Mouse (Mus musculus) brown adipose tissue, adult 24 weeks (tissue): ENCODE data around the gene Akap6. TPM values are rescaled to one million over a fixed set of nuclear protein-coding genes. Genes with fewer than 3 reads are reported as not detected.

Experiments used
- H3K27ac ChIP-seq: fragments of 200-500 bp; replicated peaks from 2 replicates; pipeline ENCODE4 v1.5.1; 2012; ENCODE audit warnings: low read depth, mild to moderate bottlenecking, low read length
- H3K4me1 ChIP-seq: fragments of 200-500 bp; 2 replicates; pipeline ENCODE4 v1.6.1; 2012; ENCODE audit warnings: low read length, mixed read lengths; ENCODE audit not compliant: control insufficient read depth, insufficient read depth, insufficient read length
- H3K4me3 ChIP-seq: fragments of 200-500 bp; 2 replicates; pipeline ENCODE4 v1.5.1; 2012; ENCODE audit warnings: low read depth, mild to moderate bottlenecking, low read length, moderate library complexity; ENCODE audit not compliant: insufficient read depth
- polyA plus RNA-seq: library from polyadenylated mRNA; stranded (reverse); fragments of >200 nt; gene quantifications from 2 replicates; pipeline ENCODE4 v1.2.4, GENCODE M21; 2012; ENCODE audit not compliant: missing spikeins, insufficient read depth, insufficient read length

The Akap6 gene
- polyA plus RNA-seq, 1 experiment = 0.48 TPM

DNA sequence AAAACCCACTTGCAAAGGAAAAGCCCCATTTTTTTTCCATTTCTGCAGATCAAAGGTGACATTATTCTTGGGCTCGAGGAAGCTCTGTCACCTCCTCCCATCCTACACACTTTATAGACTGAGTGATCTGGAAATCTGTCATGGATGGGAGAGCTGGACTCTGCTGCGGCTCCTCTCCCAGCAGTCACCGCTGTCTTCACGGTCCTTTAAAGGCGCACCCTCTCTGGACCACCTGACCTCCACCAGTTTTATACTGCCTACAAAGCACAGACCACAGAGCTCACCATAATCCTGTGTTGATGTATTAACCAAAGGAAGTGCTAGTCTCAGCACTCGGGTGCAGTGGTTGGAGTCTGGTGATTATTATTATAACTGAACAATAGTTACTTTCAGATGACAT is 330.7 kb downstream of the Akap6 start:
- H3K27ac ChIP-seq = no peak overlapping the region
- H3K4me3 ChIP-seq = no peak overlapping the region
- H3K4me1 ChIP-seq = peaks cover 3% of the 10 kb centered on the region; the same call in 1 of the 2 replicates

DNA sequence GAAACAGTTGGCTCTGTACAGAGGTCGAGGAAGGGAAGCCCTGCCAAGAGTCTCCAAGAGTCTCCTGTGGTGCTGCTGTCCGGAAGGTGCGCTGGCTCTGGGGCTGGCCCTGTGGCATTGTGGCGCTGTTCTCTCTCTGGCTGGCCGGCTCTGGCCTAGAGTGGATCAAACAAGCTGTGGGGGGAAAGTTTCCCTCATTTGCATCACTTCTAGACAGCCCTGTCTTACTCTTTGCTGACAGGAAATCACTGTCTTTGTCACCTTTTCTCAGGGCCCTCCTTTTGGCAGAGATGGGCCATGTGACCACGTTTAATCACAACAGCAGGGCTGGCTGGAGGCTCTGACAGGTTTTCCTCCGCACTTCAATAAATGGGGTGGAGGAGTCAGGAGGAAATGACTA is 333.6 kb downstream of the Akap6 start:
- Histone ChIP-seq H3K27ac (no peak overlapping the region), H3K4me3 (no peak overlapping the region), H3K4me1 (peaks cover 3% of the 10 kb centered on the region; the same call in 1 of the 2 replicates)

DNA sequence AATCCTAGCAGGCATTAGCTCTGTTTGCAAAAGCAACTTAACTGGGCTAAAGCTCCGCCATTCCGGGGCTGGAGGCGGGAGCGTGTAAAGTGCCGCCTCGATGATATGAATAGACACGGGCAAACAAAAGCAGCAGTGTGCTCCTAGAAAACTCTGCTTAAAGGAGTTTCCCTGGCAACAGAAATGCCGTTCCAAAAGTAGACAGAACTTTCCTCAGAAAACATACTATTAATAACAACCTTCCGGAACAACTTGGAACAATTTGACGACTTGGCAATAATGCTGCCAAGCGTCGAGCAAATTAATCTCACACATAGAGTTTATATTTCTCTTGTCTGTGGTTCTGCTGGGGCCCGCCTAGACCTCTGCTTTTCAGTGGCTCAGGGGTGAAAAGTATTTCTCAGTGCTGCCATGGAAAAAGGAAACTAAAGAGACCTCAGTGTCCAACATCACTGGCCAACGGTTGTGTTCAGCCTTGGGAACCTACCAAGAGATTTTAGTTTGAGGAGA is 334.3 kb downstream of the Akap6 start:
- Histone ChIP-seq H3K27ac (no peak overlapping the region), H3K4me1 (peaks cover 3% of the 10 kb centered on the region; the same call in 1 of the 2 replicates), H3K4me3 (peak overlapping the region; percentile 39)

DNA sequence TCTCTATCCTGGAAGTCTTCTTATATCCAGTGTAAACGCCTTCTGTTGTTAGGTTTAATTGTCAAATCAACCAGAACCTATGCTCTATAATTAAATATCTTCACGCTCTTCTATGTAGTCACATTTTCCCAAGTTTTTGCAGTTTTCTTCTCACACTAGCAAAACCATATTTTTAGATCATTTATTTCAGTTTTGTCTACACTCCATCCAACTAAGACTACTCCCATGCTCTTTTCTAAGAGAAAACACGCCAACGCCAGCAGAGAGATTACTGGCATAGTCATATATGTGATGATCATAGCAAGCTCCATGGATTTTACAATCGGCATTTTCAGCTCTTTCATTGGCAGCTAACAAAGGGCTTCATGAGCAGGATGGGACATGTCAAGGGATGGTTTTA is 341.5 kb downstream of the Akap6 start:
- Histone ChIP-seq H3K4me3 (no peak overlapping the region), H3K4me1 (no peaks in the 10 kb centered on the region)

DNA sequence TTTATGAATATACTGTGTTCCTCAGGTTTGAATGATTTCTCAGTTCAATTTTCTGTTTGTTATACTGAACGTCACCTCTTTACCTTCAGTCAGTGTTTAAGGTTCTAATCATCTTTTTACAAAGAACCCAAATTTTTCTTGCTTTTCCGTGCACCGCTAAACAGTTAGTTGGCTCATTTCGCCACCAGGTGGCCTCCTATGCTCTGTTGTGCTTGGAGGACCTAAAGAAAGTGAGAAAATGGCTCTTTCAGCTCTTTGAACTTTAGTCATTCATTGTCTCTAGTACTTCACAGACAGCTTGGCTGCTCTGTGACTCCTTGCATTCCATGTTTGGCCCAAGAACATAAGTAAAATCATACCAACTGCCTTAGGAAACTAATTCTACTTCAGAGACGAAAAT is 343.6 kb downstream of the Akap6 start:
- H3K4me1 ChIP-seq = no peaks in the 10 kb centered on the region
- no peak overlapping the region for H3K4me3 ChIP-seq
- H3K27ac ChIP-seq = no peak overlapping the region

More for the DNA sequence above, 341.5 kb downstream of the Akap6 start:
- H3K27ac ChIP-seq = no peak overlapping the region

DNA sequence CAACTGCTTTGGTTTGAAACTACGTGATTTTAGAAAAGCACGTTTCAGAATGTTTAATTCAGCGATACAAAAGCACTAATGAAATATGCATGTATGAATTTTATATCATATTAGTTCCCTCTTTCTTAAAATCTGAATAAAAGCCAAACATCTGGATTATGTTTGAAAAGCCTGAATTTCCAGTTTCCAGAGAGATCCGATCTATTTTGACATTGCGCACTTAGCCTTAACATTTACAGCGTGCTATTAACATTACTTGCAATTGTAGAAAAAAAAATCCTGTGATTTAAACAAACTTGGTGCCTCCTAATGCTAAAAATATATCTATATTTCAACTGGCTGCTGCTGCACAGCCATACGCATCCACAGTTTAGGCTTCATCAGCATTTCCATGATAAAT is 358.4 kb downstream of the Akap6 start:
- no peak overlapping the region for H3K4me3 ChIP-seq
- no peaks in the 10 kb centered on the region for H3K4me1 ChIP-seq
- H3K27ac ChIP-seq = no peak overlapping the region

DNA sequence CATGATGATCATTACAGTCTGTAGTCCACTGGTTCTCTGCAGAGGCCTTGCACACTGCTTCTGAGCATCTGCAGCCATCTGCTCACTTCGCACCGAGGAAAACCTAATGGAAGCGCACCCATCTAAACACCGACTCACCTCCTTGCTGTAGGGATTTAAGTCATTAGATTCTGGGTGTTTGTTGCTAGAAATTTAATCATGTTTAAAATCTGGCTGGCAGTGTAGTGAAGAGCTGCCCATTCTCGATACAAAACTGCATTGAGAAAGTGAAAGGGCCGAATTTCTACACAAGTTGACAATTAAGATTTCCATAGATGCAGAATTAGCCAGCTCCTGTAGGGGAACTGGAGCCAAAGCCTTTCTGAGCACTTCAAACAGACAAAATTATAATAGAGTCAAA is 361.7 kb downstream of the Akap6 start:
- Histone ChIP-seq H3K4me1 (no peaks in the 10 kb centered on the region), H3K27ac (no peak overlapping the region), H3K4me3 (no peak overlapping the region)

DNA sequence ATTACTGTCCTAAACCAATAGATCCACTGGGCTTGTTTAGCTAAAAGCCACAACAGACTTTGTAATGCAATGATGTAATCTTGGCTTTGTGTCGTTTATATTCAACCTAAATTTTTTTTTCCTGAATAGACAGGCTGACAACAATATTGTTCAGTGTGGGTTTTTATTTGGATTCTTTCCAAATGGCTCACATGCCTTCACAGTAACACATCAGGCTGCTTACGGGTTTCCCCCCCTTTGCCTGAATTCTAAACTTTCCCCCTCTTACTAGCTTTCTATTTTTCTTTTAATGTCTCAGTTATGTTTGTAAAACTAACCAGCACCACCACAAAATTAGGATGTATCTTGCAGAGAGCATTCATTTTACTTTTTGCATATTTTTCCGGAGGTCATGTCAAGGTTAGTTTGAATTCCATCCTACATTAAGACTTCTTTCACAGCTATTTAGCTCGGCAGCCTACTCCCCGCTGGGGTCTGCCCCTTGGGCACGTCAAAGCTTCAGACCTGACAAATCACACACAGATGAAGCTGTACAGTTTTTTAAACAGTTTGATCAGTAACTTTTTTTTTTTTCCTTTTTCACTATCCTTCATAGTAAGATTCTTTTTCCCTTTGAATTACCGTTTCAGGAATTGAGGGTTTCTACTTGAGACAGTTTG is 362.4 kb downstream of the Akap6 start:
- Histone ChIP-seq H3K27ac (no peak overlapping the region), H3K4me3 (no peak overlapping the region), H3K4me1 (no peaks in the 10 kb centered on the region)

DNA sequence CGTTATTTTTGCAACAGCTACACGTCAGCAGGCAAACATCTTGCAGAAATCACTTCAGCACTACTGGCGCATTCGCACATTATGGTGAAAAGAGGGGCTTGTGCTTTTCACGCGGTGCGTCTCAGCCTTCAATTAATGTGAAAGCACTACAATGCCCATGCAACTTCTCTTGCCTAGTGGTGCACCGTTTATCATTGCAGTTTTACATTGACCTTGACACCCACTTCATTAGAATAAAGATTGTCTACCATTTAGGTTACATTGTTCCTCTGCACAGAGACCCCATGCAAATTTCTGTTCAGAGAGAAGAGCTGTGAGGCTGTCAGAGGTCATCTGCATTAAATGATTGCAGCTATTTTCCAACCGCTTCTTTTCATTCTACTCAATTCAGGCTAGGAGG is 363.8 kb downstream of the Akap6 start:
- Histone ChIP-seq H3K4me3 (no peak overlapping the region), H3K27ac (no peak overlapping the region), H3K4me1 (no peaks in the 10 kb centered on the region)

DNA sequence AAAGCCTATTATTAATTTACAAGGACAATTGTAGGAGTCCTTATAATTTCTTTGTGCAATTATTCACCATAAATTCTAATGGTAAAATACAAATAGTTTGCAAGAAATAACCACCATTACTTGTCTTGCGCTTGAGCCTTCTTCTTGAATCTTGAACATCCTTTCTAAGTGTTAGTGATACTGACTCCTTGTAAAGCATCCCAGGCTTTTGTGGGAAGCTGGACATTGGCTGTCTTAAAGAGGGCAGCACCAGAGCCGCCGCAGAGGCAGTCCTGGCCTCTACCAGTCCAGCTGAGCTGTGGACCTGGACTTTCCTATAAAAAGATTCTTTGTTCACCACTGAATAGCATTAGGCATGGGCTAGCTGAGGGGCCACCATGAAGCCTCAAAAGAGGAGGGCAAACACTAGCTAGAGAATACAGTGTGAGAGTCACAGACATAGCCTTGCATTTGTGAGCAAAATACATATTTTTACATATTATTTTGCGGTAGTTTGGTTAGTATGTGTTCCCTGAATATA is 365.1 kb downstream of the Akap6 start:
- Histone ChIP-seq H3K4me1 (no peaks in the 10 kb centered on the region), H3K27ac (no peak overlapping the region), H3K4me3 (no peak overlapping the region)

DNA sequence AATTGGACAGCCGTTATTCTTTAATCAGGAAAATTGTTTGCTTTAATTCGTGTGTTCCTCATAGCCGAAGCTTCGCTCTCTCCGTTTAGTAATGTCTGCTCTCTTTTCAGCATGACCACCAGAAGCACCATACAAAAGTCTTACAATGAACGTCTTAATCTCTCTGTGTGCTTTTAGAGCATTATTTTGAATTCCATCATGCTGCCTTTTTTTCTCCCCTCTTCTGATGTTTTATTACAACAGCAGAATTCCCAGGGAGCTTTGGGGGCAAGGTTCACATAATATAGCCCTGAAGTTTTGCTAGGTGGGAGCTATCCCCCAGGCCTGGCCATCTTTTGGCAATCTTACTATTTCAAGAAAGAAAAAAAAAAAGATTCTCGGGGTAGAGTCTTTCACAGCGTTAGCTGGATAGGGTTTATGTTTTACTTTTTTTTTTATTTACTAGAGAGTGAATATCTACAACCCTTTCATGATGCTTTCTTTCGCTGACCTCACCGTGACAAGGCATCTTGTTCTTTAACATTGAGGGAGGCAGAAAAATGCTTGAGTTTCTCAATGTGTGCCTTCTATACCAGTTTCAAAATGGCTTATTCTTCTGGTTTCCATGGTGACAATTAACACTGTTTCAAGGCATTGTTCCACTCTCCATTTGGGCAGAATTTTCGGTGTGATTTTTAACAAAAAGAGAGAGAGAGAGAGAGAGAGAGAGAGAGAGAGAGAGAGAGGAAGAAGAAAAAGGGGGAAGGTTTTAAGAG is 366.0 kb downstream of the Akap6 start:
- no peak overlapping the region for H3K27ac ChIP-seq
- H3K4me1 ChIP-seq = no peaks in the 10 kb centered on the region
- no peak overlapping the region for H3K4me3 ChIP-seq

DNA sequence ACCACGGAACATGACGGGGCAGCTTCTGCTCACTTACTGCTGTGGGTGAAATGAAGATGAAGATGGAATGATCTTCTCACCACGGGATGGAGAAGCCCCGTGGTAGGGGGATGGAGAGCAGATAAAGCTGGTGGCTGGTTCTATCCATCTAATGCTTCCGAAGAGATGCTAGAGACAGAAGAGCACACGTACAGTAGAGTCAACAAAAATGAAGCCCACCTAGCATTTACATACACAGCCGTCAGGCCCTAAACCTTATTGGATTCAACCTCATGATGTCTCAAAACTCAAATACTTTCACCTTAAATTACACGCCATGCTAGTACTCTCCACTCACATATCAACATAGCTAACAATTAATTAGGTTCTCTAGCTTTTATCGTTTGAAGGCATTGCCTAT is 367.1 kb downstream of the Akap6 start:
- H3K27ac ChIP-seq = no peak overlapping the region
- no peaks in the 10 kb centered on the region for H3K4me1 ChIP-seq
- H3K4me3 ChIP-seq = no peak overlapping the region

DNA sequence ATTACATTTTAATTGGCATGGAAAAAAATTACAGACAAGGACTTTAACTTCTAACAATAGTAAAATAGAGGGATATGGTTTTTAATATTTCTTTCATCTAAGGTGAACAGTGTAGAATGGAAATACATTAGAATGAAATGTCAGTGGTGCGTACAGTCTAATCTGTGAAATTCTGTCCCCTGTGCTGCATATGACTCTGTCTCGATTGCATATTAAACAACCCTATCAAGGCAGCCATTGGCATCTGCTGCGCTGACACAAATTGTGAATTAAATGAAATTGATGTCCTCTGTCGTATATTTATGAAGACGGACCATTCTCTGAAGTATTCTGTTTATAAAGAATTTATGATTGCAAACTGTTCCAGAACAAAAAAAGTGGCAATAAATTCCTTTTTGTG is 371.7 kb downstream of the Akap6 start:
- Histone ChIP-seq H3K4me3 (no peak overlapping the region), H3K27ac (no peak overlapping the region), H3K4me1 (no peaks in the 10 kb centered on the region)

DNA sequence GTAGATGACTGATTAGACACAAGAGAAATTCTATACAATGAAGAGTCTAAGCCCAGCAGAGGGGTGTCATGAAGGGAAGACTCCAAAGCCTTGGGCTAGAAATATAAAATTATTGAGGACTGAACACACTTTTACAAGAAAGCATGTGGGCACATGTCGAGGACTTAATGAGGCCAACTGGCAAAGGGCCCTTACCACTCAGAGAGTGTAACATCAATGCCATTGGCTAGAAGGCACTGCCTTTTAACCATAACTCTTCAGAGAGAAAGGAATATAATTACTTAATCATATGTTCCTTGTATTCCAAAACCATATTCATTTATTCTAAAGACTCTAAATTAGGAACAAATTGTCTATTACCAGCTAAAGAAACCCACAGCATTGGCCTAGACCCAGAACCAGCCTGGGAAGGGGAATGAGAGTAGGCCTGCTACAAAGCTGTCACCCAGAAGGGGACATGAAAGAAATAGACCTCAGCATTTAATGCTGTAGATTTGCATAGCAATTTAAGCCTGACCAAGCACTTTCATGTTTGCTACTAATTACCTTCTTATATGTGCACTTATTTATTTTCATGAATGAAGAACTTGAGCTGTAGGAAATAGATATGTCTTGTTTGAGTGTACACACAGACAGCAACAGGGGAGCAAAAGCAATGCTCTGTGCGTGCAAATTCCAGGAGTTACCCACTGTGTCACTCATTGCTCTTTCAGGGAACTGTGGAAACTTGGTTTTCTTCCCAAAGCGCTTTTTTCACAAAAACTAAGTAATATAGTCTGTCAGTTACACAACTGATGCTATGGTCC is 377.6 kb downstream of the Akap6 start:
- no peak overlapping the region for H3K4me3 ChIP-seq

DNA sequence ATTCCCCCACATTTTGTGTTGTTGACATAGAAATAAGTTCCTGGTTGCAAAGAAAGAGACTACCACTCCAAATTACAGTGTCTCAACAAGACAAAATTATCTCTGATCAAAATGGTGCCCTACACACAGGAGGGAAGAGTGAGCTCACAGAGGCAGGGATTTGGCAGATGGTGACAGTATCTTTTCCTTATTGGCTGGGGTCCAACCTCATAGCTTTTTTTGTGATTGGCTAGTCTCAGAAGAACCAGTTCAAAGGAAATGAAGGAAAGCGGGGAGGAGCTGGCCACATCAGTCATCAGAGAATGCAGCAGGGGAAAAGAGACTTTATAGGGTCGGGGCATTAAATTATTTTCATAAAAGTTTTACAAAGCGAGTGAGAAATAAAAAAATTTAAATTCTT is 386.6 kb downstream of the Akap6 start:
- Histone ChIP-seq H3K4me1 (no peaks in the 10 kb centered on the region), H3K4me3 (no peak overlapping the region), H3K27ac (no peak overlapping the region)

More for the DNA sequence above, 377.6 kb downstream of the Akap6 start:
- Histone ChIP-seq H3K27ac (no peak overlapping the region), H3K4me1 (no peaks in the 10 kb centered on the region)
